Mouse (Mus musculus): ENCODE measurements around the gene Abcc1. TPM values are rescaled to one million over a fixed set of nuclear protein-coding genes. Genes with fewer than 3 reads are reported as not detected.

Gene Abcc1
- total RNA-seq, 2 experiments from 2014 or later: 22.5 to 30.4 TPM

DNA sequence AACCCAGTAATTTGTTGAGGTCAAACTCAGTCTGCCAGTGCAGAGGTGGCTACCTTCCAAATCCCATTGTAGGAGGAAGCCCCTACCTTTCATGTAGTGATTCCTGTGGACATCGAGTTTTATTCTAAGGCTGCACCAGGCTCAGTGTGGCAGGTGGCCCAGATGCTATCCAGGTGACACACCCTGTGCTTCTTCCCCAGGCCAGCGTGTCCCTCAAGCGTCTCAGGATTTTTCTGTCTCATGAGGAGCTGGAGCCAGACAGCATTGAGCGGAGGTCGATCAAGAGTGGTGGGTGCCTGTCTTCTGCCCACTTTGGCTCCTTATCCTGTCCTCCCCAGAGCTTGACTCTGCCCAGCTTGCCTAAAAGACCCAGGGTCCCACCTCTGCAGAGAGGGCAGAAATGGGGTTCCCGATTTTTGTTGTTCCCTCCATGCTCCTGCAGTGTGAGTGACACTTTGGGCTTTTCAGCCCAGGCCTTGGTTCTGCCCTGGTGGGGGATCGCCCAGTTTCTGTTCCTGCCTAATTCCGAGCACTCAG lies 76.2 kb downstream of the Abcc1 start:
- no peak for DNase-seq
- intact Hi-C loops (cut with DNase I): loop anchor here (2.0 kb wide), 1 partner anchor 17 kb away; no protein-coding TSS in a partner anchor

DNA sequence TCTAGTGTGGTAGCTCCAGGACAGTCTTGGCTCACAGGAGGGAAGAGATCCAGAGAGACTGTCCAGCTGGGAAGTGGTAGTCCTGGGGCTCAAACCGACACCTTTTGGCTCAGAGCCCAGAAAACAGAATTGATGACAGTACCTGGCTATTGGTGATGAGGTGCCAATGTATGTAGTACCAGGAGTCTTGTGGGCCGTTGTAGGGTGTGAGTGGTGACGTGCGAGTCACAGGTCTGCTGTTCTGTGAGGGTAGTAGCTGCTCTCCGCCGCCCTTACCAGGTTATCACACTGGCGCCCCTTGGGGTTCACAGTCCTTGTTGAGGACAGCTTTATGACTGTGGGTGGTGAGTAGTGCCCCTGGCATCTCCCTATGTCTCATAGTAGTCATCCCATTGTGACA lies 77.2 kb downstream of the Abcc1 start:
- no peak for DNase-seq
- intact Hi-C loops (cut with DNase I): no loop called here

DNA sequence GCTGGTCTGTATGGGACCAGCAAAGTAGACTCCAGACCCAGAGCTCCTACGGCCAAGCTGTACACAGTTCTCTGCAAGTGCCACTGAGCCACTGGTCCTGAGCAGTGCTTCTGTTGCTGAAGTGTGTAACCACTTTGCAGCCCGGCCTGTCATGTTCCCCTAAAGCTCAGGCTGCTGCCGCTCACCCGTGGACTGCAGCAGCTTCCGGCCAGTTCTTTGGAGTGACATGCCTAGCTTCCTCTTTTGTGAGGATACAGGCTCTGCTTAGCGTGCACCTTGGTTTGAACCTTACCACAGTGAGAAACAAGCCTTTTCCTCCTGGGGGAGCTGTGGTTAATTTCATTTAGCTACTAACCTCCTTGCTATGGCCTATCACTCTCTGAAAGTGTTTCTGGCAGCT lies 77.7 kb downstream of the Abcc1 start:
- DNase-seq: no peak
- intact Hi-C loops (cut with DNase I): no loop called here

GRCm38 (mm10) chr16:14439801-14440614 lies 78.7 kb downstream of the Abcc1 start:
- no peak for DNase-seq
- intact Hi-C loops (cut with DNase I): no loop called here

GRCm38 (mm10) chr16:14444059-14444855 lies 82.9 kb downstream of the Abcc1 start:
- intact Hi-C loops (cut with DNase I): no loop called here
- peak; percentile 64 to 70 for DNase-seq

DNA sequence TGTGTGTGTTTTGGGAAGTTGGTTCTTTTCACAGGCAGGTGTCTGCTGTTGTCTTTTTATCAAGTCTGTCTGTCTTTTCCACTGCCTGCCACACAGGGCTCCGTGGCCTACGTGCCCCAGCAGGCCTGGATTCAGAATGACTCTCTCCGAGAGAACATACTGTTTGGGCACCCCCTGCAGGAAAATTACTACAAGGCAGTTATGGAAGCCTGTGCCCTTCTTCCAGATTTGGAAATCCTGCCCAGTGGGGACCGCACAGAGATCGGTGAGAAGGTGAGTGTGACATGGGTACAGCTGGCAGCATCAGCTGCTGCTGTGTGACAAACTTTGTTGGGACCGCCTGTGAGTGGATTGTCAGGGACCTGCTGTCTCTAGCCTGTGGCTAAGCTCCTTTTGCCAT lies 83.8 kb downstream of the Abcc1 start:
- peak; percentile 49 to 55 for DNase-seq

DNA sequence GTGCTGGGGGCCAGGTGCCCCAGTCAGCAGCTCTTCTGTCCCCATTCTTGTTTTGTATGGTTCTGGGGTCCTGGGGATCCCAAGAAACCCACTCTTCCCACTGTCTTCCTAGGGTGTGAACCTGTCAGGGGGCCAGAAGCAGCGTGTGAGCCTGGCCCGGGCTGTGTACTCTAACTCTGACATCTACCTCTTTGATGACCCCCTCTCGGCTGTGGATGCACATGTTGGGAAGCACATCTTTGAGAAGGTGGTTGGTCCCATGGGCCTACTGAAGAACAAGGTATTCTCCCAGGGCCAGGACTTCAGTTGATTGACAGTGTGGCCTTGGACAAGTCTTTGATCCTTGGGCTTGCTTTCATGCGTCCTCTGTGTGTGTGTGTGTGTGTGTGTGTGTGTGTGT lies 86.0 kb downstream of the Abcc1 start:
- intact Hi-C loops (cut with DNase I): loop anchor here (5.0 kb wide), 2 partner anchors 130 to 210 kb away; partner anchors contain the start of gene Fopnl
- DNase-seq: no peak

More for the DNA sequence above, 83.8 kb downstream of the Abcc1 start:
- intact Hi-C loops (cut with DNase I): loop anchor here (5.0 kb wide), 2 partner anchors 128 to 208 kb away; partner anchors contain the start of gene Fopnl

DNA sequence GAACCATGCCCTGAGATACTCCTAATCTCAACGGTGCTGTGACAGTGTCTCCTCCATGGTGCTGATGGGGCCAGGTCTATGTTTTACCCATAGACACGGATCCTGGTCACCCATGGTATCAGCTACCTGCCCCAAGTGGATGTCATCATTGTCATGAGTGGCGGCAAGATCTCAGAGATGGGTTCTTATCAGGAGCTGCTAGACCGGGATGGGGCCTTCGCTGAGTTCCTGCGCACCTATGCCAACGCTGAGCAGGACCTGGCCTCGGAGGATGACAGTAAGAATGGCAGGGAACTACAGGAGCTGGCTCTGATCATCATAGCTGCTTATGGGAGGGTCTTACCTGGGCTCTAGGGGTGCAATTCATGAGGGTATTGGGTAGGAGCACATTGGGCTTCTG lies 86.9 kb downstream of the Abcc1 start:
- intact Hi-C loops (cut with DNase I): loop anchor here (5.0 kb wide), 2 partner anchors 131 to 211 kb away; partner anchors contain the start of gene Fopnl
- no peak for DNase-seq

DNA sequence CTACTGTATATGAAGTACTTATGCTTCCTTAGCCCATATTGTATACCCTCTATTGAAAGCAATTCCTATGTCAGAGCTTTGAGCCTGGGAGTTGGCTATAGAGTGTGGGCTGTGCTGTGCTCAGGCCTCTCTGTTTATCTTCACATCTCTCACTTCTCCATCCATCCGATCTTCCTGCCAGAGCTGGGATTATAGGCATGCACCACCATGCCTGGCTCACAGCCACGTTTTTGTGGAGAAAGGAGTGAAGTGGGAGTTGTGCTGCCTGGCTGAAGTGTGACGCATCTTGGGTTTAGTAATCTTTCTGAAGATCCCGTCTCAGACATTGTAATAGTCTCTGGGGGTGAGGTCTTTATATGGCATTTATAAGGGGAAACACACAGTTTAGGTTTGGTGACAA lies 88.5 kb downstream of the Abcc1 start:
- no peak for DNase-seq
- intact Hi-C loops (cut with DNase I): loop anchor here (5.0 kb wide), 2 partner anchors 133 to 213 kb away; partner anchors contain the start of gene Fopnl

DNA sequence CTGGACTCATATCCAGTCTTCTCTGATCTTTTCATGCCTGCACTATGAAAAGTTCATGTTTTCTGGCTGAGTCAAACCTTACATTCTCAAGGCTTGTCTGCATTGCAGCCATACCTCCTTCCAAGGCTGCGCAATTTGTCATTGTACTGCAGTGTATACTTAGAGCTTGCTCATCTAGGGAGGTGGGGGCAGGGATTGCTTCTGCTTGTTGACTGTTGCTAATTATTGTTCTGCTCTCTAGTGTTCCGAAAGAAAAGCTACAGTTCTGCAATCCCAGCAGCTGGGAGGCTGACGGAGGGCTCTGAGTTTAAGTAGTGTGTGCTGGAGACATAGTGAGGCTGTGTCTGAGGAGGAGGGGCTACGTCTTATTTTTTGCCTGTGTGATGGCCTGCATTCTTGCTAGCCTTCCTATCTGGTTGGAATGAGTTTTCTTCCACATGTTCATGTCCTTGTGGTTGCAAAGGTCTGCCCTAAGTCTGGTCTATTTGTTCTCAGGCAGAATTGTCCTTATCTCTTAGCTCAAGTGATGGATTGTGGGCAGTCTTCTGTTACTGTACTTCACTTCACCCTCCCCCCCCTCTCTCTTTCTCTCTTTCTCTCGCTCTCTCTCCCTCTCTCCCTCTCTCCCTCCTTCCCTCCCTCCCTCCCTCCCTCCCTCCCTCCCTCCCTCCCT lies 90.2 kb downstream of the Abcc1 start:
- peak; percentile 9 to 13 for DNase-seq
- intact Hi-C loops (cut with DNase I): no loop called here

GRCm38 (mm10) chr16:14462535-14462934 lies 101.2 kb downstream of the Abcc1 start:
- intact Hi-C loops (cut with DNase I): no loop called here
- DNase-seq: no peak

DNA sequence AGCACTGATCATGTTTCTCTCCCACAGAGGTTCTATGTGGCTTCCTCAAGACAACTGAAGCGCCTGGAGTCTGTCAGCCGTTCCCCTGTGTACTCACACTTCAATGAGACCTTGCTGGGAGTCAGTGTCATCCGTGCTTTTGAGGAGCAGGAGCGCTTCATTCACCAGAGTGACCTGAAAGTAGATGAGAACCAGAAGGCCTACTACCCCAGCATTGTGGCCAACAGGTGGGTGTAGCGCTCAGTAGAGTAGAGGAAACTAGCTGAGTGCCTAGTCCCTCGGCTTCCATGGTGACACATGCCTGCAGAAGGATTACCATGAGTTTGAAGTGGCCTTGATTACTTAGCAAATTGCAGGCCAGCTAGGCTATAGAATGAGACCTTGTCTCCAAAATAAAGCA lies 103.7 kb downstream of the Abcc1 start:
- DNase-seq: no peak
- intact Hi-C loops (cut with DNase I): no loop called here

DNA sequence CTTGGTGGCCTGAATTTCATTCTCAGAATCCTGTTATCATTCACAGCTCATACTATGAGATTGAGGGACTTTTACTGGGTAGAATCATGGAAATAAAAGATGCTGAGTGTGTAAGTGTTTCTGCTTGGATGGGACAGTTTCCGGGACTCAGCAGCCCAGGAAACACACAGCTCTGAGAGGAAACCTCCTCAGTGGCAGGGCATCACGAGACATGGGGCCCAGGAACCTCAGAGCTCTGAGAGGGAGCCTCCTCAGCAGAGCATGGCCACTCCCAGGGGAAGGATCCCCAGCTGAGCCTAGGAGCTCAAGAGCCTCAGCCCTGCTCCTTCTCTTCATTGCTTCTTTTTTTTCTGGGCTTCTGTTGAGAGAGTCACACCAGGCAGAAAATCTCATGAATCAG lies 107.0 kb downstream of the Abcc1 start:
- no peak for DNase-seq
- intact Hi-C loops (cut with DNase I): no loop called here

DNA sequence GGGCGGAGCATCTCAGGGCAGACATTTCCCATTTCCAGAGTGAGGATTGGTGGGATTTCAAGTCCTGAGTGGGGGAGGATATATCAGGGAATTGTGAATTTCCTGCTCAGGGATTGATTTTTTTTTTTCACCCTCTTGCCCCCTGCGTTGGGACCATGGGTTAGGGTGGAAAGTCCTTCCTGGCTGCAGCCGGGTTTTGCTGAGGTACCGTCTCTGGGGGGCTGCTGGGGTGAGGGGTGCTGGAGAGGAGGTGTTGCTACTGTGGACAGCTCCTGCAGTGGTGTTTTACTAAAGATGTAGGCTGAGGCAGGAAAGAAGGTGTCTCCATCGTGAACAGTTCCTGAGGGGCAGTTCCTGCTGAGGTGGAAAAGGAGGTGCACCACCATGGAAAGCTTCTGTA lies 107.5 kb downstream of the Abcc1 start:
- intact Hi-C loops (cut with DNase I): no loop called here

DNA sequence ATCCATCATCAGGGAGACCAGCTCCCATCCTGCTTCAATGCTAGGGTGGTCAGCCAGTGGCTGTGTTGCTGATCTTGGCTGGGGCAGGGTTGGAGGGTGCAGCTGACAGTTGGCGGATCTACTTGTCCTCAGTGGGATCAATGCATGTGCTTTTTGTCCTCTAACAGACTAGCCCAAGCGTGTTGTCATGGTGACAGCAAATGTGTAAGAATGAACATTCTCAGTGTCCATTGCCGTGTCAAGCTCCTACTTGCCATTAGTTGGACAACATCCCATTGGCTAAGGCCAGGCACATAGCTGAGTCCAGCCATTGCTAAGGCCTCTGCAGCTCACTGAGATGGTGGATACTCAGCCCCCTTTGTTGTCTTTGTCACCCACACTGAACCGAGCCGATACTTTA lies 110.8 kb downstream of the Abcc1 start:
- intact Hi-C loops (cut with DNase I): no loop called here
- no peak for DNase-seq

More for the DNA sequence above, 107.5 kb downstream of the Abcc1 start:
- no peak for DNase-seq

DNA sequence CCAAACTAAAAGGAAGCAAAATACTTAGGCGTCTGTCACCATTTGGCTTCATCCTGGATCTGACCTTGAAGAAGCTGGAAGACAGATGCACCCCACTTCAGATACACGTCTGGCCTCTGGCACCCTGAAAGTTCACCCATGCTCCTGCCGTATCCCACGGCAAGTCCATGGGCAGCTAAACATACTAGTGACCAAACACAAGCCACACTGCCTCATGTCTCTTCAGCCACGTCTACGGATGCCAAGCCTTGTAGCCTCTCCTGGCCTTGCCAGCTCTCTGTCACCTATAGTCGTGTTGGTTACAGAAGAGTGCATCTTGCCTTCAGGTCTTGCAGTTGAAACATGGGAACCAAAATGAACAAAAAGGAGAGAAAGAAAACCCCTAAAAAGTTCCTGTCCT lies 112.3 kb downstream of the Abcc1 start:
- intact Hi-C loops (cut with DNase I): no loop called here
- no peak for DNase-seq

DNA sequence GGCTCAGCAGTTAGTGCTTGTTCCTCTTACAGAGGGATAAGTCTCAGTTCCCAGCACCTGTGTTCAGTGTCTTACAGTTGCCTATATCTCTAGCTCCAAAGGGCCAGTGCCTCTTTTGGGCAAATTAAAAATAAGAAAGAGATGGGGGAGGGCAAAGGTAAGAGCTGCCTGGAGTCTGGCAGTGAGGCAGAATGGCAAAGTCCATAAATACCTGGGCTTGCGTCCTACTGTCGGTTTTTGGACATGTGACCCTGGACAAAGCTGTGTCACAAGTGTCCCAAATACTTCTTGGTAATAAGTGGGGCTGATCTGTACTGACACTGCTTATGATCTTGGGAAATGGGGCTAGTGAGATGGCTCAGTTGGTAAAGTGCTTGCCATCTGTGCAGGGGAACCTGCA lies 113.6 kb downstream of the Abcc1 start:
- no peak for DNase-seq
- intact Hi-C loops (cut with DNase I): no loop called here

DNA sequence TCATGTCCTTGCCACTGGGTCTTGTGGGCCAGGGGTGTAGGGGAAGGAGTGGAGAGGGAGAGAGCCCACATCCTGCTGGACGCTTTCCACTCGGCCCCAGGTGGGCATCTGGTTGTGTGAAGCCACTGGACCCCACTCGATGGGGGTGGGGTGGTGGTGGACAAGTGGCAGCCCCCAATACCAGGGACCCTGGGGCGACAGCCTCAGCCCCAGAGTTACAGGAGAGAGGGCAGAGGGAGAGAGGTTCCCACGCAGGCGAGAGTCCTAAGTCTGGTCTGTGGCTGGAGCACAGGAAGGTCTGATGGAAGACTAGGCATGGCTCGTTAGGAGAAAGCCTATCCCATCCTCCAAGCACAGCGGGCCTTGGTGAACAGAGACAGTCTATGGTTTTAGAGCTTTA lies 114.7 kb downstream of the Abcc1 start:
- no peak for DNase-seq
- intact Hi-C loops (cut with DNase I): no loop called here

DNA sequence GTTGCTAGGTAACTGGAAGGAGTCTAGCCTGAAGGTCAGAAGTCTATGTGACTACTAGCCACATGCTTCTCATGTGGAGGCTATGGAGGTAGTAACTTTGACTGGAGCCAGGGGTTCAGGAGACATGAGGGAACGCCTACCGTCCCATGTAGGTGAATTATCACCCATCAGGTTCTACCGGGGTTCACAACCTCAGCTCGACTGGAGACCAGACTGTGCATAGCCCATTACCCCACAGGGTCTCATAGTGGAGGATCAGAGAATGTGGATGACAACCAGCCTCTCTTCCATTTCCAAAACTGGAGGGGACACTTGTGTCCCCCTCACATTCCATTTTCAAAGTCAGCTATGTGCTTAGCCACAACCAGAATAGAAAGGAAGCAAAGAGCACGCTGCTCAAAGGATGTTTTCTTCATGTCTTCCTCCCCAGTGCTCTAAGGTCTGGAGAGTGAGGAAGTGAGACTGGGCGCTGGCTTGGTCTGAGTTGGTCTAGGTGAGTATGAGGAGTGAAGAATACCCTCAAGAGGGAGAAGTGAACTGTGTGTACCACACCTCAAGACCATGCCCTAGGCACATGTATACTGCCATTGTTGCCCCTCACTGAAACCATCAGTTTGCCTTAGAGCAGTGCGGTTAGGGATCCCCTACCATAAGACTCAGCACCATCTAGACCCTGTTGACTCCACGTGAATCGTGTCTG lies 115.5 kb downstream of the Abcc1 start:
- no peak for DNase-seq
- intact Hi-C loops (cut with DNase I): no loop called here

Measured in heart, postnatal 10 days (tissue).